Comparison of ENCODE assay signal across 20 mouse cellular contexts in genomic region chr1:97862734-97863133, GRCm38 (mm10).
DNase-seq lines count a peak whose midpoint lies in the region; ATAC-seq lines count a peak whose summit lies in the region.
"Had no signal": no experiment of that assay in that cellular context is flagged by ENCODE, and none has a peak within 500 bp of the region (broad histone marks: within the 10 kb centered on the region; RNA-seq: fewer than 3 reads in every experiment).

No protein-coding gene starts in this region.

- 66% methylated on average over 5 of the region's 5 CpGs for WGBS in lung, embryonic 15.5 days
- WGBS in forebrain, embryonic 13.5 days: 72% methylated on average over 5 of the region's 5 CpGs
- 65% methylated on average over 5 of the region's 5 CpGs for WGBS in hindbrain, embryonic 12.5 days
- WGBS in midbrain, embryonic 14.5 days: 75% methylated on average over 5 of the region's 5 CpGs

- DNase-seq in lung, postnatal 10 days: no peak
- DNase-seq in midbrain, embryonic 14.5 days: no peak
- DNase-seq in frontal cortex, postnatal 14 days (ENCODE audit: low spot score in 2 of 2): no peak
- DNase-seq in frontal cortex, postnatal 10 days (ENCODE audit: low spot score in 2 of 2): no peak
- no peak for DNase-seq in natural killer cell, adult 2 months (ENCODE audit: low spot score in 2 of 2)
- DNase-seq: adrenal gland, adult 2 months; cerebellum, adult 9-10 months; gastrocnemius, postnatal 36 days; kidney, adult 11 months; liver, postnatal 0 days; spleen, adult 18-20 months; thymus, postnatal 36 days had no signal

- no peak overlapping the region for H3K9ac ChIP-seq in lung, embryonic 15.5 days
- H3K9ac ChIP-seq in forebrain, embryonic 13.5 days: no peak overlapping the region
- H3K9ac ChIP-seq in hindbrain, embryonic 12.5 days: no peak overlapping the region
- no peak overlapping the region for H3K9ac ChIP-seq in midbrain, embryonic 14.5 days (replicated peaks; ENCODE audit: low read length)
- H3K9ac ChIP-seq: embryonic facial prominence, embryonic 12.5 days; liver, postnatal 0 days had no signal

- no peaks in the 10 kb centered on the region for H3K36me3 ChIP-seq in lung, embryonic 15.5 days
- H3K36me3 ChIP-seq in forebrain, embryonic 13.5 days (ENCODE audit: poor library complexity, severe bottlenecking): no peaks in the 10 kb centered on the region
- no peaks in the 10 kb centered on the region for H3K36me3 ChIP-seq in hindbrain, embryonic 12.5 days
- no peaks in the 10 kb centered on the region for H3K36me3 ChIP-seq in midbrain, embryonic 14.5 days (ENCODE audit: control insufficient read depth, insufficient read depth, low read length)
- H3K36me3 ChIP-seq: embryonic facial prominence, embryonic 12.5 days; limb, embryonic 10.5 days had no signal

- no peaks in the 10 kb centered on the region for H3K9me3 ChIP-seq in lung, embryonic 15.5 days
- no peaks in the 10 kb centered on the region for H3K9me3 ChIP-seq in forebrain, embryonic 13.5 days (replicated peaks)
- H3K9me3 ChIP-seq in hindbrain, embryonic 12.5 days (replicated peaks): no peaks in the 10 kb centered on the region
- no peaks in the 10 kb centered on the region for H3K9me3 ChIP-seq in midbrain, embryonic 14.5 days (ENCODE audit: control insufficient read depth, low read length)
- H3K9me3 ChIP-seq: embryonic facial prominence, embryonic 12.5 days; limb, embryonic 10.5 days; megakaryocyte, embryonic 14.5 days had no signal

- no peaks in the 10 kb centered on the region for H3K4me1 ChIP-seq in lung, embryonic 15.5 days
- peaks cover 17% of the 10 kb centered on the region for H3K4me1 ChIP-seq in forebrain, embryonic 13.5 days
- H3K4me1 ChIP-seq in hindbrain, embryonic 12.5 days: peaks cover 8% of the 10 kb centered on the region; the same call in 1 of the 2 replicates
- peaks cover 14% of the 10 kb centered on the region for H3K4me1 ChIP-seq in midbrain, embryonic 14.5 days (ENCODE audit: control insufficient read depth, insufficient read depth, low read length)
- H3K4me1 ChIP-seq: embryonic facial prominence, embryonic 12.5 days; limb, embryonic 10.5 days; megakaryocyte, embryonic 14.5 days had no signal

- no peak for ATAC-seq in lung, embryonic 15.5 days (ENCODE audit: borderline replicate concordance, extremely low read depth, low FRiP score, low TSS enrichment)
- ATAC-seq in forebrain, embryonic 13.5 days: peak; percentile 59
- peak; percentile 47 for ATAC-seq in hindbrain, embryonic 12.5 days (ENCODE audit: low FRiP score)
- ATAC-seq in midbrain, embryonic 14.5 days (ENCODE audit: low FRiP score, low TSS enrichment): no peak
- ATAC-seq: liver, postnatal 0 days had no signal

- H3K27ac ChIP-seq in lung, embryonic 15.5 days: 0 out of 2 replicates have a peak overlapping the region, but pooled peaks have one; percentile 38
- peak overlapping the region; percentile 49 for H3K27ac ChIP-seq in forebrain, embryonic 13.5 days
- peak overlapping the region; percentile 26; the same call in 1 of the 2 replicates for H3K27ac ChIP-seq in hindbrain, embryonic 12.5 days
- H3K27ac ChIP-seq in midbrain, embryonic 14.5 days (replicated peaks; ENCODE audit: low read depth, low read length): peak overlapping the region; percentile 74; the same call in 1 of the 2 replicates
- H3K27ac ChIP-seq: embryonic facial prominence, embryonic 12.5 days; kidney, postnatal 0 days; limb, embryonic 10.5 days had no signal

- no peak overlapping the region for H3K4me3 ChIP-seq in lung, embryonic 15.5 days
- H3K4me3 ChIP-seq in forebrain, embryonic 13.5 days: no peak overlapping the region
- H3K4me3 ChIP-seq in hindbrain, embryonic 12.5 days: no peak overlapping the region
- H3K4me3 ChIP-seq in midbrain, embryonic 14.5 days (replicated peaks; ENCODE audit: low read depth, low read length): no peak overlapping the region
- H3K4me3 ChIP-seq: embryonic facial prominence, embryonic 12.5 days; erythroblast, embryonic 14.5 days; limb, embryonic 10.5 days; megakaryocyte, embryonic 14.5 days had no signal

- H3K4me2 ChIP-seq in lung, embryonic 15.5 days: no peak overlapping the region
- H3K4me2 ChIP-seq in forebrain, embryonic 13.5 days: no peak overlapping the region; the same call in 1 of the 2 replicates
- H3K4me2 ChIP-seq in hindbrain, embryonic 12.5 days (replicated peaks): no peak overlapping the region
- H3K4me2 ChIP-seq in midbrain, embryonic 14.5 days (ENCODE audit: low read length): no peak overlapping the region; the same call in 1 of the 2 replicates
- H3K4me2 ChIP-seq: embryonic facial prominence, embryonic 12.5 days had no signal

- H3K27me3 ChIP-seq in lung, embryonic 15.5 days: no peaks in the 10 kb centered on the region
- no peaks in the 10 kb centered on the region for H3K27me3 ChIP-seq in forebrain, embryonic 13.5 days
- H3K27me3 ChIP-seq in hindbrain, embryonic 12.5 days: no peaks in the 10 kb centered on the region
- no peaks in the 10 kb centered on the region for H3K27me3 ChIP-seq in midbrain, embryonic 14.5 days (ENCODE audit: control insufficient read depth, insufficient read depth, low read length)
- H3K27me3 ChIP-seq: embryonic facial prominence, embryonic 12.5 days; megakaryocyte, embryonic 14.5 days had no signal

Comparison
In these comparisons a context has a peak if more than half of its experiments do, and no peak if none do; other contexts are left out.
1. ATAC-seq: peak in forebrain, embryonic 13.5 days (single experiment) and hindbrain, embryonic 12.5 days (single experiment); none in lung, embryonic 15.5 days (single experiment) and midbrain, embryonic 14.5 days (single experiment).
2. Peak in every context shown above with its lines, with median percentiles within 50 percentile points of each other: H3K27ac ChIP-seq.